Mouse (Mus musculus) adrenal gland (tissue): ENCODE measurements around the gene Lgals8.

Source experiments
- intact Hi-C: fragments of 180-260 bp; cut with DNase I; formaldehyde crosslinking; loops from one replicate; pipeline ENCODE4 v1.15.1; 2025
- long read RNA-seq, 2 experiments: library from polyadenylated mRNA; unstranded; transcript quantifications; one replicate each; pipeline ENCODE4 v2.0.0; 2020; ENCODE audit warnings: borderline replicate concordance in 1 of 2; ENCODE audit not compliant: insufficient replicate concordance in 1 of 2

Lgals8 gene
- long read RNA-seq, experiment 1, transcript Lgals8-201 (10 exons, 2,736 nt), result minor isoform, 9 of 36 reads
- long read RNA-seq, experiment 1, transcript Lgals8-202 (10 exons, 2,792 nt), result major isoform, 16 of 36 reads
- long read RNA-seq, experiment 1, partial matches to known transcripts, result 3 of 36 reads
- long read RNA-seq, experiment 1, other reads (novel, unspliced or antisense), result 7 of 36 reads
- long read RNA-seq, experiment 2, transcript Lgals8-201 (10 exons, 2,736 nt), result minor isoform, 6 of 46 reads
- long read RNA-seq, experiment 2, transcript Lgals8-202 (10 exons, 2,792 nt), result major isoform, 21 of 46 reads
- long read RNA-seq, experiment 2, partial matches to known transcripts, result 5 of 46 reads
- long read RNA-seq, experiment 2, other reads (novel, unspliced or antisense), result 12 of 46 reads

DNA sequence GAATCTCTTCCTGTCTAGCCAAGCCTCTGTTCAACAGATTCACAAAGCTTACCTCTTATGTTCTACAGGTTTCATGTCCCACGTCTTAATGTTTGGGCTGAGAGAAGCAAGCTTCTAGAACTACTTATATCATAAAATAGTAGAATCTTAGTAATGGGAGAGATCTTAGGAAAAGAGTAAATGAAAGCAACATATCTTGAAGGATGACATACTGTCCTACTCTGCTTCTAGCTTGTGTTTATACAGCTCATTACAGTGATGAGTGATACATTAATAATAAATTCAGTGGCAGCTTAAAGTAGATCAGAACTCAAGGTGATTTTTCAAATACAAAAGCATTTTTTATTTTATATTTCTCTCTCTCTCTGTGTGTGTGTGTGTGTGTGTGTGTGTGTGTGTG is at the start of gene Lgals8:
Gene Lgals8 (minus strand): TSS at position 101 of the 400 bp plus-strand sequence.
- intact Hi-C loops, result loop anchor here (5.0 kb wide), 1 partner anchor 68 kb away; the partner anchor contains the start of gene Heatr1

DNA sequence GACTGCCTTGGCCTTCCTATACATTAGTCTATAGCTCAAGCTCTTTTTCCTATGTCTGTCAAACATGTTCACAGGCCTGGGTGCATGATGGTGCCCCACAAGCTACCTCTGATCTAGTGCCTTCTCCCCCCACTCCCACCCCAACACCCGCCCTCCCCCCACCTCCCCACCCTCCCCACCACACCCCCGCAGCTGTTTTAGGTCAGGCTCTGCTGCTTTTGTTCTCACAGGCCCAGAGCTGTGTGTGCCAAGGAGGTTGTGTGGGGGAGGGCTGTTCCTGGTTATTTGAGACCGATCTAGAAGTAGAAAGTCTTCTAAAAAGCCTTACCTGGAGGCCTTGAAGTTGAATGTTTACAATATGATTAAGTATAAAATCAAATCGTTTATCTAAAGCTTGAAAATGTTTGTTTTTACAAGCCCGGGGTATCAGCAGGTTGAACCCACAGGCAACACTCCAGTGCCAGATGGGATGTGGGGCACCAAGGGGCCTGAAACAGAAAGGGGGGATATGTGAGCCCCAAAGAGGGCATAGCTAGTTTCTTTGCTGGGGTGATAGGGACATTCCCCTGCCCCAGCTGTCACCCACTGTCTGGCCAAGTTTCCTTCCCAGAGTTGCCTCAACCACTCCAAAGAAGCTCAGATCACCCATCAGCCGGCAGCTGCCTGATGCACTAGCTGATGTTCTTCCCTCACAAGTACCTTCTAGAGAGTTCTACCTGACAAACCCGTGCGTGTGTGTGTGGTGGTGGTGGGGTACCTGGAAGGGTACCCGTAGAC is 46.6 kb upstream of the Lgals8 start:
- intact Hi-C loops, result no loop called here

- intact Hi-C loops, result no loop called here
These were observed 45.3 kb upstream of the Lgals8 start for GRCm38 (mm10) chr13:12510032-12510431.

DNA sequence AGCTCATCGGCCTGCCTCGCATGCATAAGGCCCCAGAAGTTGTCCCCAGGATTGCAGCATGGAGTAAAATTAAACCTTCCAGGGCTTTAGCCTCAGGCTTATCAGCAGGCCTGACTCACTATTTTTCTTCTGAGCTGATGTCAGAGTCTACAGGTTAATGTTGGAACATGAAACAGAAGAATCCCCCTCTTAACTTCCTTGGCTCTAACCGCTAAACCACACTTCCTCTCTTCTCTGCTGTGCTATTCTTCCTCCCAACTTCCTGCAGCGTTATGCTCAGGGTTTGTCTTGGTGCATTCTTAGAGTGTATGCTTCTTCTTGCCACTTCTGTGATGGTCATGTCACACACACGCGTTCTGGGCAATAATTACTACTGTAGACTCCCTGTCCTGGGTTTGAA is 42.7 kb upstream of the Lgals8 start:
- intact Hi-C loops, result no loop called here

DNA sequence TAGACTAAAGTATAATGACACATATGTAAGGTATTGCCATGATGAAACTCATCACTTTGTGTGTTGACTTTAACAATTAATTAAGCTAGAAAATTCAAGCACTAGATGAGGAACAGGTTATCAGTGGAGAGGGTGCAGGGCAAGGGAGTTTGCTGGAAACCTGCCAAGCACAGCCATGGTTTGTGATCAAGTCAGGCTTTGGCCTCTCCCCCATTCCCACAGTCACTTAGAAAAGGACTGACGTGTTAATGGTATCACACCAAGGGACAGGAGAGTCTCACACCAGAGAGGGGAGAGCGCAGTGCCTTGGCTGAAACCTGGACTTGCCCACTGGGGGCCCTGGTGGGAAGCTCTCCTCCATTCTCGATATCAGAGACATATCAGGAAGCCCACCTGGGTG is 40.6 kb upstream of the Lgals8 start:
- intact Hi-C loops, result no loop called here

DNA sequence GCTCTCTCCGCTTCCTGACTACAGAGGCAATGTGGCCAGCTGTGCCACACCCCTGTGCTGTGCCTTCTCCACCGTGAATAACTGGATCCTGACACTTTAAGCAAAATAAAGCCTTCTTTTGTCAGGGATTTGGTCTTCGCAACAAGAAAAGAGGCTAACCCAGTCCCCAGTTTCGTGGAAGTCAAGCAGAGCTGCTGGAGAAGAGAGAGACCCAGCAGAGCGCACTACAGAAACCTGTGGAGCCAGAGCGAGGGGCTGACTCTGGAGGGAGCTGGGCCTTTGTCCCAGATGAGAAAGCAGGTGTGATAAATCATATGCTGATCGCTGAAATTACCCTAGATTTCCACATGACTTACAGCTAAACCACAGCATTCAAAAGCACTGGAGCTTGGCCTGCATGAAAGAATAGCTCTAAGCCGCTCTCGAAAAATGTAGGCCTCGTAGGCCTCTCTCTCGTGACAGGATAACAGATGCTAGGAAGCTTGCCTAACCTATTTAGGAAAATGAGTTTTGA is 38.6 kb upstream of the Lgals8 start:
- intact Hi-C loops, result no loop called here

GRCm38 (mm10) chr13:12502665-12503237 is 38.0 kb upstream of the Lgals8 start:
- intact Hi-C loops, result no loop called here

- intact Hi-C loops, result no loop called here
These were observed 34.4 kb upstream of the Lgals8 start for GRCm38 (mm10) chr13:12499107-12499506.

DNA sequence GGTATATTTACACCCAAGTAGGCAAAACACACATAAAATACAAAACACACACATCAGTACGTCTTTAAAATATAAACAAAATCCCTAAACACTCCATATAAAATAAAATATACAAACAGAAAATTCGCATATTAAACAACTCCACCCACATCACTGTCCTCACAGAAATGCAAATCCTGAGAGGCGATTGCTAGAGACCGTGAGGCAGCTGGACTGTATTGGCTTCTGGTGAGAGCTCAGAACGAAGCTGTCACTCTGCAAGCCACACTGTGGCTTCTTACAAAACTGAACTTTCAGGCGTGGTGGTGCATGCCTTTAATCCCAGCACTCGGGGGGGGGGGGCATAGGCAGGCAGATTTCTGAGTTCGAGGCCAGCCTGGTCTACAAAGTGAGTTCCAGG is 33.1 kb upstream of the Lgals8 start:
- intact Hi-C loops, result no loop called here

DNA sequence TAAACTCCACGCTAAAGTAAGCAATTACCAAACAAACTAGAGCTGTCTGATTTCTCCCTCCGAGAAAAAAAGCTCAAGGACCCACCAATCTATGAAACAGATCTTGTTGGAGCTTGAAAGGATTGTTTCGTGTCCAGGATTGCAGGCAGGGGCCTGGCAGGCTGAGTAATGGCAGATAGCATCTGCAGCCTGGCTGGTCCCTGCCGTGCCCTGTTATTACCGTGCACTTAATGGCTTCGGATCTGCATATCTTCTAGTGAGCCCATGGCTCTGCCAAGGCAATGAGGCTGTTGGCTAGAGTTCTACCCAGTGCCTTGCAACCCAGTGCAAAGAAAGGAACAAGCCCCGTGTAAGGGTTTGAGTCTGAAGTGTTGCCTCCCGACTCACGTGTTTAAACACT is 30.0 kb upstream of the Lgals8 start:
- intact Hi-C loops, result no loop called here

GRCm38 (mm10) chr13:12492515-12492914 is 27.8 kb upstream of the Lgals8 start:
- intact Hi-C loops, result no loop called here

DNA sequence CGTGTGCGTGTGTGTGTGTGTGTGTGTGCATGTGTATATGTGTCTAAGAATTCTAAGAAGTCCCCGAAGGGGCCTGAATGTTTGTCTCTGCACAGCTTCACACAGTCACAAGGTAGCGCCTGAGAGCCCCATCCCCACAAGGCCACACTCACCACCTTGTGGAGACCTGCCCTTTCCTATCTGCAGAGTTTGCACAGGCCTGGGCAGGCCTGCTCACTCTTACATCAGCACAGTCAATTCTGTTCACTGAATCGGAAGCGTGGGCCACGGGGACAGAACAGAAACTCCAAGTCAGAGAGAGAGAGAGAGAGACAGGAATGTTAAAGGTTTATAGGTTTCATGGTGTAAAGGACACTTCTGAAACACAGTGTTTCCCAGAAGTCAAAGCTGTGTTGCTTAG is 20.9 kb upstream of the Lgals8 start:
- intact Hi-C loops, result no loop called here

DNA sequence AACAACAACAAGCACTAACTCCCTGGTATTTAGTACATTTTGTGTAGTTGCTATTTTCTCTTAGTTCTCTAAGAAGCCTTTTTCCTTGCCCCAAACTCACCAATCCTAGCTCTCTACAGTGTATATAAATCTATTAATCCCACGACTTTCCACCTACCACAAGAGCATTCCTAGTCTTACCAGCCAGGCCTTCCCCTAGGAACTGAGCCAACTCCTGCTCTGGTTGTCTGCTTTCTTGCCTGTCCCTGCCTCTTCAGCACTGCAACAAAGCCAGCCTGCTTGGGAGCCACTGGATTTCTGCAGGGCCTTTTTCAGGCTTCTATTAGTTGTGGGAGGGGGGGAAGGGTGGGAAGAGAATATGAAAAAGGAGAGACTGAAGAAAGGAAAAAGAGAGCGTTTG is 20.5 kb upstream of the Lgals8 start:
- intact Hi-C loops, result no loop called here

DNA sequence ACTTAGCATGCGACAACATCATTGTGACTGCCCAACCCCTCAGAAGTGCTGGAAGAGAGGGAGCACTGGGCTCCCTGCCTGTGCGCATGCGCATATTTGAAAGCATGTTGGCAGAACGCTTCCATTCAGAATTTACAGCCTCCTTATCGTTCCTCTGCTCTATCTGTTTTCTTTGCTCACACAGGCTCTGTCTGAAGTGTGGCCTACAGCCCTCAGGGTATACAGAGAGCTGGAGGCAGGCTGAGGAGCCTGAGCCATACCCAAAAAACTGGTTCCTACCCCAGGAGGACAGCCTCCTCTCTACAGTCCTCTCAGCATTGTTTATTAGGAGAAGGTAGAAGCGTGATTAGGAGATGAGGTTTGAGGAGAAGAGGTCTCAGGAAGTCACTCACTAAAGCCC is 15.1 kb upstream of the Lgals8 start:
- intact Hi-C loops, result loop anchor here (10.0 kb wide), 2 partner anchors 875 to 935 kb away; no protein-coding TSS in a partner anchor

- intact Hi-C loops, result loop anchor here (10.0 kb wide), 2 partner anchors 876 to 936 kb away; no protein-coding TSS in a partner anchor
These were observed 13.6 kb upstream of the Lgals8 start for GRCm38 (mm10) chr13:12478301-12478700.

- intact Hi-C loops, result loop anchor here (10.0 kb wide), 2 partner anchors 878 to 938 kb away; no protein-coding TSS in a partner anchor
These were observed 12.1 kb upstream of the Lgals8 start for GRCm38 (mm10) chr13:12476886-12477285.

- intact Hi-C loops, result loop anchor here (10.0 kb wide), 2 partner anchors 880 to 940 kb away; no protein-coding TSS in a partner anchor
These were observed 10.5 kb upstream of the Lgals8 start for GRCm38 (mm10) chr13:12475239-12475638.

- intact Hi-C loops, result loop anchor here (1.0 to 10.0 kb wide), 5 partner anchors 64 to 941 kb away; no protein-coding TSS in a partner anchor
These were observed 9.1 kb upstream of the Lgals8 start for GRCm38 (mm10) chr13:12473724-12474378.

DNA sequence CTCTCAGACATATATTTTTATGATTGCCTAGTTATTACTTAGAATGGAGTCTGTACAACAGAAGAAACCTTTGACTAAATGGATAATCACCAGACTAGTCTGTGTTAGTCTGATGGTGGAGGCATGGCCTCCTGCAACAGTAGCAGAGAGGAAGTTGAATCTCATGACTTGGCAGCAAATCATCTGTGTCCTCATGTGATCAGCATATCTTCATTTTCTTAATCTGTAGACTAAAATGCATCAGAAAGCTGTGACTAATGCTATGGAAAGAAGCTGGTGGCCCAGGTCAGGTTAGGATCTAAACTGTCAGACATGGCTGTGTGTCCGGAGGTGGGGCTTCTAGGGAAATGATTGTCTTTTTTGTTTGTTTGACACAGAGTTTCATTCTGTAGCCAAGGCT is 3.7 kb upstream of the Lgals8 start:
- intact Hi-C loops, result no loop called here

- intact Hi-C loops, result loop anchor here (5.0 kb wide), 1 partner anchor 67 kb away; the partner anchor contains the start of gene Heatr1
These were observed 585 bp downstream of the Lgals8 start for GRCm38 (mm10) chr13:12464159-12464558.

- intact Hi-C loops, result loop anchor here (5.0 kb wide), 1 partner anchor 65 kb away; the partner anchor contains the start of gene Heatr1
These were observed 2.1 kb downstream of the Lgals8 start for GRCm38 (mm10) chr13:12462623-12463022.
